Mouse (Mus musculus): ENCODE results near the gene Elane.

DNA sequence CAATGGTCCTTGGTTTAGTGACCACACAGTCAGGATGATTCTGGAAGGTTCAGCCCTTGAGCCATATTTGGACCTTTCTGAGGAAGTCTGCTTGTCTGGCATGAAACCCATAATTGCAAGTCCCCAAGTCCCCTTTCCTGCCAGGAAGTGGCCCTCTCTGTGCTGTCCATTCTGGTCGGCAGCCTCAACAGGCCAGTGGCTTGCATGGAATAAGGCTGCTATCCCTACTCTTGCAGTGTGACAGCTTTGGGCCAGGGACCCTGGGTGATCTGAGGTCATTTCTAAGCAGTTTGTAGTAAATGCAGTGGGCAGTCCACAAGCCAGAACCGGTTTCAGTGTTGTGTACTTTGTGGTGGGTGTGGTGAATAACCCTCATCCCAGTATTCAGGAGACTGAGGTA, 47.9 kb upstream of the Elane start:
- TF ChIP-seq EP300 (IDR thresholded peaks at IDR 0.05) (no peak), CTCF (IDR thresholded peaks at IDR 0.05) (no peak)

Data from lung, postnatal 0 days (tissue).